Mouse (Mus musculus) ZHBTc4 (cell line): ENCODE measurements around the gene Asz1.

Experiments
- DNase-seq: peaks from one replicate; pipeline ENCODE4 v3.0.0-alpha.2; 2011; ENCODE audit warnings: low read depth, low spot score

The Asz1 gene

DNA sequence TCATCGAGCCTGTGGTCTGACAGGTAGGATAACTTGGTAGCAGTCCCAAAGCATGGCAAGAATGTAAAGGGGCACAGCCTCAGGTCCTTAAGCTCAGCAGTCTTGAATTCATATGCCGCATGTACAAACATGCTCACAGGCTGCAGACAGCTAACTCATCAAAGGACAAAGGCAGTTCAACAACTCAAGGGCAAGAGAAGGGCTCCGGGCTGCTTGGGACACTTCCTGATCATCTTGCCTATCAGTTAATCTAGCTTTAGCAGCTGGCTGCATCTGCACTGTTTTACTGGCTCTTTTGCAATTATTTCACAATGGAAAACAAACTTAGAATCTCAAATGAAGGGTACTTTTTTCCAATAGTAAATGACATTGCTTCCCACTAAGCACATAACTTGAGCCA, 101.5 kb downstream of the Asz1 start:
- DNase-seq, result no peak

DNA sequence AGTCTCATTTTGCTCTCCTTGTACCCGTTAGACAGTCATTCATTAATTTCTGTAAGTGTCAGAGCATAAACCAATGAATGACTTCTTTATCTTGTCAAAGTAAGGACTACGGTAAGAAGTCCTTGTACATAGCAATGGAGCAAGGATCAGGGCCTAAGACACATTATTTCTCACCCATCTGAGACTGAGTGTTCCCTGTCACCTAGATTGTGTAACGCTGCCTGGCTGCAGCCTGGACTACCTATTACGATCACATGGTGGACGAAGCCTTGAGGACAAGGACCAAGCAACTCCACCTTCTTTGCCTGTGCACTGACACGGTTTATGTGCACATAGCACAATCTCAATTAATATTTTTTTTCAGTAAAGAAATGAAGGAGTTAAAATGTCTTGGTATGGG, 106.8 kb downstream of the Asz1 start:
- DNase-seq, result no peak
